Mouse (Mus musculus): ENCODE data around the gene Myl3.
A peak's percentile ranks its signal among the peaks of the same experiment; 100 is the strongest.

The Myl3 gene

DNA sequence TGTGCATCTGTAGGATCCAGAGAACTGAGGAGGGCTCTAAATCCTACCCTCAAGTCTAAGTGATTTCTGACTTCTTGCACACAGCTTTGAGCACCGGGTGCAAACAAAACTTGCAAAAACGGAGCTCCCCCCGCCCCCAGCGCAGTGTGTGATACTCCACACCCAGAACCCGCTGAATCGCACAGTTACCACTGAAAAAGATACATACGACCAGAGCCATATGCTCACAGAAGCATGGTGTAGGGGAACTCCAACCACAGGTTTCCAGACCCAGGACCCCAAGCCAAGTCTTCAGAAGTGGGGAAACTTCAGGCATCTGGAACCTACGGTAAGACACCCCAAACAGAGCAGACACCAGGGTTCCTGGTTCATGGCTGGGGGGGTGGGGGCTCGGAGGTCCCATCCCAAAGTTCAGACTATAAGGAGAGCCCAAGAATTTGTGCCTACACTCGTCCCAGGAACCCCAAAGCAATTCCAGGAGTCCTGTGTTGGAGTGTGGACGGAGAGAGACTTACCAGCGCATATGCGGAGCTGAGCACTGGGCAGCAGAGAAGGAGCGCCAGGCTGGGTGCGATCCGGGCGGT lies at the start of gene Myl3:
Gene Myl3 (plus strand): TSS at position 151 of the 584 bp plus-strand sequence.
- no peak for DNase-seq

DNA sequence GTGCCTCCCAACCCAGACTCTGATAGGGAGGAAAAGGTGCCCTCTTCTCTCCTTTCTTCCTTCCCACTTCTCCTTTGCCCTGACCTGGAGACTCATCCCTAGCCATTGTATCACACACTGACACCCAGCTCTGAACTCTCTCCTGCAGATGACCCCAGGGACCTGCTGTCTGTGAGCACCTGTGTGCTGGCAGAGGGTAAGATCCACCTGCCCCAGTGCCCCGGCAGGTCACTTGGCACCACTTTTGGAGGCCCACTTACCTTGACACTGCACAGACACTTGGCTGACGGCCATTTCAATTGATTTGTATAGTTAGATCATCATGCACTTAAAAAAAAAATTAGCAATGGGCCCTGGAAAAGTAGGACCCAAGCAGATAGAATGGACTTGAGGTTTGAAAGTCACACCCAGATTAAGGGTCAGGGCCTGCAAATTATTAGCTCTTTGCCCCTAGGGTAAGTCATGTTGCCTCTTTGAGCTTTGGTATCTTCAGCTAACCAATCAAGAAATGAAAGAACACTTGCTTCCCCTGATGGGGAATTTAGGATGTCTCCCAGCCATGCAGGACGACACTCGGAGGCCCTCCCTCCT lies 46.4 kb upstream of the Myl3 start:
- DNase-seq = no peak

DNA sequence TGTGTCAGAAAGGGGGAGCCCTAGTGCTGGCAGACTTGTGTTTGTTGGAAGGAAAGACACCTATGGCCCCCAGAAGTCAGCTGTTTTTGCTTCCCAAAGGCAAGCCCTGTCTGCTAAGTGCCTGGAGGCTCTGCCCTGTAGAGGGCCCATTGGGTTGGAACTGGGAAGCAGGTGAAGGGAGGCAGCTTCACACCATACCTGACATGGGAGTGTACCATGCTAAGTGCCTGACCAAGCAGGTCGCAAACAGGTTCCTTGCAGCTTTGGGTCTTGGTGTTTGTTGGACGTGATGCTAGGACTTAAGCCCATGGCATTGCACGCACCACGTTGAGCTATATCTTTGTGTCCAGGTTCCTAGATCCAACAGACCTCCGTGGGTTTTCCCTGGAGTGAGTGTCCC lies 45.2 kb upstream of the Myl3 start:
- no peak for DNase-seq

DNA sequence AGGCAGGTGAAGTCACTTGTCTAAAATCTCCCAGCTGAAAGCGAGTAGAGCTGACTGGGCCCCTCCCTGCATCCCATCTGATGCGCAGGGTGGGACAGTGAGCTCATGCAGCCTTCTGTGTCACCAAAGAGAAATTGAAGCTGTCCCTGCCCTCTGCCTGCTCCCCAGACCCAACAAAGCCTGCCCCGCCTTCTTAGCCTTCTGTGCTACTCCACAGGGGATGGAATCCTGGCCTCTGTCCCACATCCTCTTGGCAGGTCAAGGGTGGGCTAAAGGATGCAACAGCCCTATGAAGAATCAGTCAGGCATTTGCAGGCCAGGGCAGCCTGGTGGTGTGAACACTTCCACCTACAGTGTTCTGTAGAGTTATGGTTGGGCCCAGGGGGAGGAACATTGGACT lies 44.2 kb upstream of the Myl3 start:
- no peak for DNase-seq

DNA sequence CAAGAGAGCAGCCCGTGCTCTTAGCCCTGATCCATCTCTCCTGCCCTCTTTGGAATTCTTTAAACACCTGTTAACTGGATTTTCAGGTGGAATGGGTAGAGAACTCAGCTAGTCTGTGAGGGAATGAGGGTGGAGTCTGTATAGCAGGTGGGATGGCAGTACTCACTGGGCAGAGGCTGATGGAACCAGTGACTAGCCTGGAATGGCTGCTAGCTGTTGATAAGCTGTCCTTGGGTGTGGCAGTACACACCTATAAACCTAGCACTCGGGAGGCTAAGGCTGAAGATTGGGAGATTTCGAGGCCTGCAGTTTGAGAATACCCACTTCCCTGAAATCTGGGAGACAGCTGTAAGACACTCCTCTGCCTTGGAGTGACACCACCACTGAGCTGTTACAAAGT lies 42.1 kb upstream of the Myl3 start:
- DNase-seq = no peak

DNA sequence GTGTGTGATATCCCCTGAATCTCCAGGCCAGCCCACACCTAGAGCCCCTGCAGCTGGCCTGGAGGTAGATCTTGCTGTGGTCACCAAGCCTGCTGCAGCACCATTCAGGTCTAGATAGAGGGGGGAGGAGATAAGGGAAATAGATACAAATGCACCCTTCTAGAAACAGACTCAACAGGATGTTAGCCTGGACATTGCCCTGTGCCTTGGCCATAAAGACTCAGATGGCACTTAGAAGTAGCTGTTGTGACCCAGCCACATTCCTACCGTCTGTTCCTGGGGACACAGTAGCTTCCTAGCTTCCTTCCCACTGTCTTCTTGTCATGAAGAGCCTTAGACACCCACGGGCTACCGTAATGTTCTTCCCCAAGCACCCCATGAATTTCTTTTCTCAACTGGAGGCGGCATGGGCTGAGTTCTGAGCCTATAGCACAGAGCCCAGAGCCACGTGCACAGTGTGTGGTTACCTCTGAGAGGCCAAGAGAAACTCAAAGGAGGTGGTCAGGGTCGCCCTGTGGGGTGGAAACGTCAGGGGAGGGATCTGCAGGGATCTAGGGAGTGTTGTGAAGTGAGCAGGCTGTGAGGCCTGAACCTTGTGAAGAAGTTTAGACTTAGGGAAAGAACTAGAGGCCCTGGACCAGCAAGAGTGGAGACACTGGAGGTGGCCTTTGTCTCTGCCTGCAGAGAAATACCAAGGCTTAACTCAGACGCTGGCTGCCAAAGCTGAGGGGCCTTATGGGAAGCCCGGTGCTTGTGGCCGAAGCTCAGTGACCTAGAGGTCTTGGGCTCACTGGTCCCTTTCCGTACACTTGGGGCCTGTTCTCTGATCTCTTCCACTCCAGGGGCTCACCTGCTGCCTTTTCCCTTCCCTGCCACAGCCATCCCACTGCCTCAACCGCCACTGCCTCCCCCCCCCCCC lies 40.3 kb upstream of the Myl3 start:
- no peak for DNase-seq

DNA sequence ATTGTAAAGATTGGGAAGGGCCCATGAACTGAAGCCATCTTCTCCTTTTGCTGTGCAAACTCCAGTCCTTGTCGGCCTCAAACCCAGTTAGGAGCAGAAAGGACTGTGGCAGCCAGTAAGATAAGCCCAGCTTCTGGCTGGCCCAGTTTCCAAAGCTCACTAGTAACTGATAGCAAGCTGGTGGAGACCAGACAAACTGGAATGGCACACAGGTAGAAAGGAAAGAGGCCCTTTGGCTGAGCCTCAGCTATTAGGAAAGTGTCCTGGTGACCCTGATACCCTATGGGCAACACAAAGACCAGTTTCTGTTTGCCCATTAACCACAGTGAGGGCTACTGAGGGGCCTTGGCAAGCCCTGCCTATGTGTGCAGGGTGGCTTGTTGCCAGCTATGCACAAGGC lies 38.8 kb upstream of the Myl3 start:
- DNase-seq = no peak

DNA sequence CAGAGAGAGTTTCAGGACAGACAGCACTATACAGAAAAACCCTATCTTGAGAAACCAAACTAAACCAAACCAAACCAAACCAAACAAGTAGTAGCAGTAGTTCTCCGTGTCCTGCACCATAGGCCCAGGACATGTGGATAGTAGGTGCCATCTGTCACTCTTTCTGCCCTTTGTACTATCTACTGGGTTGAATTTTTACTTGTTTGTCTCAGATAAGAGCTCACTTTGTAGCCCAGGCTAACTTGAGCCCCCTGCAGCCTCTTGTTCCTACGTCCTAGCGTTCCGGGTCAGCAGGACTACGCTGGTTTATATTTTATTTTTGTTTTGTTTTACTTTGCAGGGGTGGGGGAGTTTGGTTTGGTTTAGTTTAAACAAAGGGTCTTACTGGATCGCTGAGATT lies 37.7 kb upstream of the Myl3 start:
- DNase-seq = no peak

DNA sequence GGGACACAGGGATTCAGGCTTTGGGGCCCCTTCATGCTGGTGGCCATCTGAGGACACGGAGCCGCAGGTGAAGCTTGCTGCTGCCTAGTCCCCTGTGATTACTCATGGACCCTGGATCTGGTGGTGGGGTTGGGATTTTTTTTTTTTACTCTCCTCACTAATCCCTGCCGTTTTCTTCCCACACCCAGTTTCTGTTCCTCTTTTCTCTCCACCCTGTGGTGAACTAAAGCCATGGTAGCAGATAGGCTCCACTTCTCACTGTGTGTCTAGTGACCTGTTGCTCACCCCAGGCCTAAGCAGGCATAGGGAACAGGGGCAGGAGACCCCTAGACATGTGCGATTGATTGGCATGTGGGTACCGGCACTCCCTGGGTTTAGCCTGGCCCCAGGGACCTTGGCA lies 34.9 kb upstream of the Myl3 start:
- no peak for DNase-seq

DNA sequence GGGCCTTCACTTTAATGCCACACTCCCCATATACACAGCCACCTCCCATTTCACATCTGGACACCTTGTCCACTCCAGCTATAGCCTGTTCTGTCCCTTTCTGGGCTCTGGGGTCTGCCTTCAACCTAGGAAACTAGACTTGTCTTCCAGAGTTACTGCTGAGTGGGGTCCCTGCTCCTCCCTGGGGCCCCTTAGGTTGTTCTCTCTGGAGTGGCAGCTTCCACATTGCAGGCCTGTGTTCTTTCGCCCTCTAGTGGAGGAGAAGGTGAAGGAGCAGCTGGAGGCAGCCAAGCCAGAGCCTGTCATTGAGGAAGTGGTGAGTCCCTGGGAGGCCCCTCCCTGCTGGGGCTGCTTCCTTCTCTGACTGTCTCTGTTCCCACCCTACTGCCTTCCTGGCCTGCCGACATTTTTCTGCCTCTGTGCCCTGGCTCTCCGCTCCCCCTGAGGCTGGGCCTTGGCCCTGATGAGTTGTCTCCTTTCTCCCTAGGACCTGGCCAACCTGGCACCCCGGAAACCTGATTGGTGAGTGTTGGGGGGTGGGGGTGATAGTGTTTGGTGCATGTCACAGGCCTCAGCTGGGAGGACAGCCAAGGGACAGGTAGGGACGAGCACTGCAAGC lies 31.9 kb upstream of the Myl3 start:
- peak; percentile 89 for DNase-seq

DNA sequence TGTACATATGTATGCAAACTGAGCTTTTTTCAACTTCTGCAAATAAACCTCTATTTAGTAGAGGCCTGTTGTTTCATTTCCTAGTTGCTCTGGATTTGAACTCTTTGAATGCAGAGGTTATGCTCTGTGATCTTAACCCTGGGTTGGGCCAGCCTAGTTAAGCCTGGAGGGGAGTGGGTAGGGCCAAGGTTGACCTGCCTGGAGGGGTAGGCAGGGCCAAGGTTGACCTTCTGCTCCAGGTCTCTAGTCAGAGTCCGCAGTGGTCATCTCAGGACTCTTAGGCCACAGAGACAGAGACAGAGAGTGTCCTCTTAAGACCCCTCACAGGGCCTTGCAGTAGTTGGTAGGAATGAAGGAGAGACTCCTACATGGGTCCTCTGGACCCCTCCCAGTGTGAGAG lies 30.1 kb upstream of the Myl3 start:
- no peak for DNase-seq

DNA sequence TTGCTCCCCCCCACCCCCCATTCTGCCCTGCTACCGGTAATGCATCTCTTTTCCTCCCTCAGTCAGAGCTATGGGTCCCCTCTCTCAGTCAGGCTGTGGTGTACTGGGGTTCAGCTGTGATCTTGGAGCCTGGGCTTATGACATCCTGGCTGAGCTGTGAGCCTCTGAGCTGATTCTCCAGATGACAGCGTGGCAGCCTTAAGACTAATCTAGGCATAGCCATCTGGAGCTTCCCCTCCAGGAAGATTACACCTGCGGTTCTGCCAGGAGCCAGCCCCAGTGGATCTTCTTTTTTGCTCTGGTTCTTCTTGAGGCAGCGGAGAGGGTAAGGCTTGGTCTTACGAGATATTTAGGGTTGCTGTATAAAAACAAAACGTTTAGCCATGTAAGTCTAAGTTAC lies 29.7 kb upstream of the Myl3 start:
- no peak for DNase-seq

DNA sequence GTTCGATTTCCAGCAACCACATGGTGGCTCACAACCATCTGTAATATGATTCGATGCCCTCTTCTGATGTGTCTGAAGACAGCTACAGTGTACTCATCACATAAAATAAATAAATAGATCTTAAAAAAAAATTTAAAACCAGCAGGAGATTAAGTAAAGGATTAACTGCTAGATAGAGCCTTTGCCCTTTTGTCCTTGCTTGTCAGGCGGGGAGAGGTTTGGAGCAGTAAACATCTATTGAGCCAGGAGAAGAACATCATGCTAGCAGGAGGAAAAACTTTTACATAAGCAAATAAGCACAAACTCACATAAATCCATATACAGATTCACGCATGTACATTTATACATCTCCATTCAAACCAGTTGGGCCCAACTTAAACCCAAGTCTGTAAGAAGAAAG lies 29.1 kb upstream of the Myl3 start:
- DNase-seq = no peak

DNA sequence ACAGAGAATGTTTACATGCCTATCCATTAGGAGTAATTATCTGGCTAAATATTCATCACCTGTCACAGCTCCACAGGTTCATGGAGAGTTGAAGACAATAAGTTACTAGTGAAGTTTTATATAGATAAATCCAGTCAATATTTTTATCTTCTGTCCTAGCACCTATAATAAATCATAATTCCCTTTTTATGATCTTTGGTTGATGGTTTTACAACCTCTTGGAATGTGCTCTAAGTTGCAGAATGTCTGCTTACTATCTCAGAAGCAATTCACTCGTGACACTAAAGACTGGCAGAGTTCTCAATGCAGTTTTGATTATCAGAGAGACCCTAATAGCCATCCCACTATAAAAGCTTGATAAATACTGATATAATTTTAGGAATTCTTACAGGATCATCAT lies 28.3 kb upstream of the Myl3 start:
- DNase-seq = no peak

DNA sequence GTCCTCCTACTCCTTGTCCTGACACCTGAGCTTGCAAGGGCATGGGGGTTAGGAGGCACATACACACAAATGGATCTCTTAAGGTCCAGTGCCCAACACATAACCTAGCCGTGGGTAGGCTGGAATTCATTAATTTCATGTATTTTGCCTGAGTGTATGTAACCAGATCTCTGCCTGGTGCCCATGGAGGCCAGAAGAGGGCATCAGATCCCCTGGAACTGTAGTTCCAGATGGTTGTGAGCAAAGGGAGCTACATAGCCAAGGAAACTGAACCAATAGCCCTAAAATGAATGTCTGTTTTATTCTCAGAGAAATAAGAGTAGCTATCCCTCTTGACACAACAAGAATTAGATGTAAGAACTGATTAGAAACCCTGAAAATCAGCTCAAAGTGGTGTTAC lies 26.2 kb upstream of the Myl3 start:
- DNase-seq = no peak

DNA sequence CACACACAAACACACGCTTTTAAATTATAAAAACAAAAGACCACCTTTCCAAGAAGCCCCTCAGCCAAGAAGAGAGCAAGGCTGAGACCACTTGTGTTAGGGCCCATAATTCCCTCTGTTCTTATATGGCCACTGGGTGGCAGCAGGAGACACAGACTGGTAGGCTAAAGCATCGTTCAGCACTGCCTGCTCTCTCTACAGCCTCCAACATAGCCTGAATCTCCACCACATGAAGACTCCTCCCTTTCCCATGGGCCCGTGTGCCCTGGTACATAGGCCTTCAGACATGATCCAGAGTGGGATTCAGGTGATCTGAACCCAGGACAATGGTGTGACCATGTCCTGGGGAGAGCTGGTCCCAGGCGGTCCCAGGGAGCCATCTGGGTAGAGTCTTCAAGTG lies 24.9 kb upstream of the Myl3 start:
- peak; percentile 61 for DNase-seq

DNA sequence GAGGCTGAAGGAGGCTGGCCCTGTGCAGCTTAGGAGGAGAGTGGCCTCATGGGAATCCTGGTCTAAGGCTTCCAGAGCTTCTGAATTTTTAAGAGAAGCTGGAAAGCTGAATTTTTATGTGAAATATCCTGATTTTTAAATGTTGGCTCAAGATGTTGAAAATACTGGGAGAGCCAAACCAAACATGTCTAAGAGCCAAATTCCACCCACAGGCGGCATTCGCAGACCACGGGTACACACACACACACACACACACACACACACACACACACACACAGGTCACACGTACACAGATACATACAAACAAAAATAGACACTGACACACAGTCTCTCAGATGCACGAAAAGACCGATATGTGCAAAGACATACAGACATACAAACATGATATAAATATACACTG lies 23.6 kb upstream of the Myl3 start:
- DNase-seq = no peak

DNA sequence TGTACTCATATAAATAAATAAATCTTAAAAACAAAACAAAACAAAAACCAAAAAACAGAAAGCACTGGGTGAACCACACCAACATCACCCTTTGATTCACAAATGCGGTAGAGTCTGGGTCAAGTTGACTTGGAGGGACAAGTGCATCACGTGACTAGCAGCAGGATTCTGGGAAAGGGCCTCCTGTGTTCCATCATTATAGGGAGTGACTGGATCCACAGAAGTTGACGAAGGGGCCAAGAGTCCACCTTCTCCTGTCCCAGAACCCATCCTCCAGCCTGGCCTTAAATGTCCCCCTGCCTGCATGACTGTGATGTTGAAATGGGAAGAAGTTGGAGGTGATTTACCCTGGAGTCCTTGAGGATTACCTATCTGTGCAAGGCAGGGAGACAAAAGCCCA lies 22.9 kb upstream of the Myl3 start:
- DNase-seq = no peak

DNA sequence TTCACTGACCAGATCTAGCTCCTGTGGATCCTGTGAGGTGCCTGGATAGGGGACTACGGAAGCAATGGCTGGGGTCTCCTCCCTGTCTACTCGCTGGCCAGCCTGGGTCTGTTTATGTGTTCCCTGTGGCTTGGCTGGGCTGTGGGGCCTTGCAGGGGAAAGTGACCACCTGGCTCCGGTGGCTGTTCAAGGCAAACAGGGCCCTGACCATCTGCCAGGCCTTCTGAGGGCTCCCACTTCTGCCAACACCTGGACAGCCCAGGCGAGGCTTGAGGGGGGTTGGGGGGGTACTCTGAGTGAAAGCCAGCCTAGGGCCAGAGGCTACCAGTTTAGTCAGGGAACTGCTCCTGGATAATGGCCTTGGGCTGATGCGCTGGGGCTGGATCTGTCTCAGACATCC lies 21.7 kb upstream of the Myl3 start:
- DNase-seq = no peak

DNA sequence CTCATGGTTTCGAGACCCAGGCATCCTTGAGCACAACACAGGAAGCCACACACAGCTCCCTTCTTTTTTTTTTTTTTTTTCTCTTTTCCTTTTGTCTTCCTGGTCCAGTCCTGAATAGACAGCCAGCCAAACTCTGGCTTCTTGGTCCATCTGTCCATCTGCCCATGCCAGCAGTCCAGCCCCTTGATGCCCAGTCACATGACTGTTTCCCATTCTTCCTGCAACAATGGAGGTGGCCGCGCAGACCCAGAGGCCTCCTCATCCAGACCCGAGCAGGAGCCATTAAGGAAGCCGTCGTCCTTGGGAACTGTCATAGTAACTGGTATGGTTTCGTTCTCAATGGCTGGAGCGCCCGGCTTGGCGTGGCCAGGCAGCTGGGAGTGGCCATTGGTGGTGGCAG lies 19.6 kb upstream of the Myl3 start:
- no peak for DNase-seq

DNA sequence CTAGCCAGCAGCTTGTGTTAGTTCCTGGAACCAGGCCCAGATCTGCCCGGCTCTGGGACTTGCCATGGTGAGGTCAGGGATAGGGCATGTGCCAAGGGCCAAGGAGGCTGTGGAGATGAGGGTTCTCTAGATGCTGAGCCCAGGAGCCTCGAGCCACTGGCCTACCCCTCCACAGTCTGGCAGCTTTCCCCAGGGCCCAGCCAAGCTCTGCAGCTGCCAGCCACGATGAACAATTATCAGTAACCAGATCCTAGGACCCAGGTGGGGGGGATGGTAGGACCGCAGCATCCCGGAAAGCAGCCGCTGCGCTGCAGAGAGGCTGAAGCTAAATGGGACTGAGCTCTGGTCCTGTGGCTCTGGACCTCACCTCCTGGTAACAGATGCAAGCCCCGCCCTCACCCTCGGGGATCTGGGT lies 15.9 kb upstream of the Myl3 start:
- no peak for DNase-seq

DNA sequence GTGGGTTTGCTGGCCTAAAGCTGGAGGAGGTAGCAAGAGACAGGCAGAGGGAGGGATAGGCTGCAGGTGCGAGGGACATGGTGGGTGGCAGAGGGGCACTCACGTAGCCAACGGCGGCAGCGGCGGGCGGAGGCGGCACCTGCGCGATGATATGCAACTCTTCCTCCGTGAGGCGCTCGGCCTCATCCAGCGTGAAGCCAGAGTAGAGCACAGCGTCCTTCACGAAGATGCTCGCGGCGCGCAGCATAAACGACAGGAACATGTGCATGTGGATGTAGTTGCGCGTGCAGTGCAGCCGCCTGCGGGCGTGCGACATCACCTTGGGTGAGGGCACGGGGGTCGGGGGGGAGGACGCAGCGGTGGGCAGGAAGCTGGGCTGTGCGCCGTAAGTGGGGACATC lies 14.8 kb upstream of the Myl3 start:
- DNase-seq = peak; percentile 61

DNA sequence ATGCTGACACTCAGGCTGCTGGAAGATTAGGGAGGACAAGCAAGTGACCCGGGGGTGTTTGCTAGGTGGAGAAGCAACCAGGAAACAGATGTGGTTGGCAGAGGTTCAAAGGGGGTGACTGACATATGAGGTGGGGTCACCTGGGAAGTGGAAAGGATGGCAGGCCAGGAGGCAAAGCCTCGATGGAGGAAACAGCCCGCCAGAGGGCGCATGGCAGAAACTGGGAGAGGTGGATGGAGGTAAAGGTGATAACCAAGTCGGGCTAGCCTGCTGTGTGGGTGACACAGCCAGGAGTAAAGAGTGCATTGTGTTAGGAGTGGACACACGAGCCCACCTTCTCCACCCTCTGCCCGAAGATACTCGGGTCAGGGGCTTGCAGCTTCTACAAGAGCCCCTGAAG lies 11.8 kb upstream of the Myl3 start:
- DNase-seq = peak; percentile 79

DNA sequence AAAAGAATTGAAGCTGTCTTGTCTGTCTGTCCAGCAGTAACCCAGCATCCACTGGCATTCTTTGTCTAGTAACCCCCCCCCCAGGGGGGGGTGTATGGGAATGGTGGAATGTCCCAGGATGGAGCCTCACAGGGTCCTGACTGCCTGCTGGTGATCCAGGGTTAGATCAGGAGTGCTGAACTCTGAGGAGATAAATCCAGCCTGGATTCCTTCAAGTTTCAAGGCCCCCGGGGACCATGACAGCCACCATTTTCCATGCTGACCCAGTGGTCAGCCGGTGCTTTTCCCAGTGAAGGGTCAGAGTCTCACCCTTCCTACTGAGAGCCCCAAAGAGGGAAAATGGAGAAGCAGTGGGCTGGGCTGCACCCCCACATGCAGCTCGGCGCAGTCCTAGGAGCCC lies 9.8 kb upstream of the Myl3 start:
- no peak for DNase-seq
